Mouse (Mus musculus) intestine, postnatal 0 days (tissue): ENCODE measurements around the gene Sfxn5. TPM values are rescaled to one million over a fixed set of nuclear protein-coding genes. Genes with fewer than 3 reads are reported as not detected.

Source experiments
- ATAC-seq: fragments of 200-750 bp; cut with Nextera tagmentation; 2 replicates; pipeline ENCODE4 v1.8.0; 2017; ENCODE audit warnings: mild to moderate bottlenecking, moderate TSS enrichment, moderate library complexity
- H3K27ac ChIP-seq: fragments of 300-500 bp; sonication (generic); 2 replicates; pipeline ENCODE4 v1.5.1; 2014; ENCODE audit warnings: mild to moderate bottlenecking, low read depth, low read length, moderate library complexity
- H3K27me3 ChIP-seq: fragments of 300-500 bp; sonication (generic); replicated peaks from 2 replicates; pipeline ENCODE4 v1.6.1; 2014; ENCODE audit warnings: low read length, mixed read lengths; ENCODE audit not compliant: control insufficient read depth, insufficient read depth
- H3K36me3 ChIP-seq: fragments of 300-500 bp; sonication (generic); 2 replicates; pipeline ENCODE4 v1.6.1; 2014; ENCODE audit warnings: mild to moderate bottlenecking, moderate library complexity; ENCODE audit not compliant: control insufficient read depth, insufficient read depth
- H3K4me1 ChIP-seq: fragments of 300-500 bp; sonication (generic); replicated peaks from 2 replicates; pipeline ENCODE4 v1.6.1; 2014; ENCODE audit warnings: antibody characterized with exemption, low read length, mixed read lengths; ENCODE audit not compliant: control insufficient read depth, insufficient read depth
- H3K4me2 ChIP-seq: fragments of 300-500 bp; sonication (generic); replicated peaks from 2 replicates; pipeline ENCODE4 v1.6.1; 2014; ENCODE audit warnings: low read depth, mild to moderate bottlenecking, moderate library complexity
- H3K4me3 ChIP-seq: fragments of 300-500 bp; sonication (generic); 2 replicates; pipeline ENCODE4 v1.5.1; 2014; ENCODE audit warnings: low read depth, low read length
- H3K9ac ChIP-seq: fragments of 300-500 bp; sonication (generic); 2 replicates; pipeline ENCODE4 v1.6.1; 2014; ENCODE audit warnings: mild to moderate bottlenecking, low read depth, low read length
- H3K9me3 ChIP-seq: fragments of 300-500 bp; sonication (generic); 2 replicates; pipeline ENCODE4 v1.6.1; 2016; ENCODE audit warnings: mixed run types; ENCODE audit not compliant: control insufficient read depth
- CTCF ChIP-seq: sonication (generic); IDR thresholded peaks from 2 replicates; pipeline ENCODE4 v1.5.1; 2016; ENCODE audit warnings: low read depth, mild to moderate bottlenecking, control low read depth, antibody characterized with exemption, moderate library complexity
- WGBS: fragments of 180-500 bp; shearing (Covaris S2); extraction: QIAGEN DNeasy Blood & Tissue Kit; methylation state at CpG from one replicate; pipeline ENCODE4 v1.1.7; 2014; 5-methylcytosine and 5-hydroxymethylcytosine counted together
- microRNA-seq: library from miRNA; unstranded; fragments of <30 nt; microRNA quantifications from one replicate; pipeline ENCODE4, GENCODE M21; 2016
- polyA plus RNA-seq: library from polyadenylated mRNA; unstranded; fragments of >200 nt; fragmentation: Nextera tagmentation; extraction: Ambion mirVana; gene quantifications from 2 replicates; pipeline ENCODE4 v1.2.1, GENCODE M21; 2015

Gene Sfxn5
- polyA plus RNA-seq, 1 experiment from 2014 or later = 3.4 TPM

DNA sequence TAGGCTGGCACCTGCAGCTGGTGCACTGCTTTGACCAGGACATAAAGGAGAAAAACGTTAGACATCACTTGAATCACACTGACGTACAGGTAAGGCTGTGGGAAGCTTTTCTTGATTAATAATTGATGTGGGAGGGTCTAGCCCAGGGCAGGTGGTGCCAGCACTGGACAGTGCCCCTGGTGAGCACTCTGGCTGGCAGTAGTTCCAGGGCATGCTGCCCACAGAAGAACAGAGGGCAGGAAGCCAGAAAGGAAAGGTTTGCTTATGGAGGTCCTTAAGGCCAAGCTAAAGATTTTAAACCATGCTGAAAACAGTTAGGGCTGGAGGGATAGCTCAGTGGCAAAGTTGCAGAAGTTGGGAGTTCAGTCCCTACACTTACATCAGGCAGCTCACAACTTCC lies 153.2 kb downstream of the Sfxn5 start:
- peaks cover 8% of the 10 kb centered on the region for H3K27me3 ChIP-seq
- WGBS = 66% methylated on average over 2 of the region's 2 CpGs
- H3K36me3 ChIP-seq = no peaks in the 10 kb centered on the region
- no peak for TF ChIP-seq CTCF
- no peak overlapping the region for H3K9ac ChIP-seq
- no peak overlapping the region for H3K27ac ChIP-seq
- no peak overlapping the region for H3K4me2 ChIP-seq
- H3K4me3 ChIP-seq = no peak overlapping the region
- H3K9me3 ChIP-seq = no peaks in the 10 kb centered on the region
- no peaks in the 10 kb centered on the region for H3K4me1 ChIP-seq
- ATAC-seq = no peak

DNA sequence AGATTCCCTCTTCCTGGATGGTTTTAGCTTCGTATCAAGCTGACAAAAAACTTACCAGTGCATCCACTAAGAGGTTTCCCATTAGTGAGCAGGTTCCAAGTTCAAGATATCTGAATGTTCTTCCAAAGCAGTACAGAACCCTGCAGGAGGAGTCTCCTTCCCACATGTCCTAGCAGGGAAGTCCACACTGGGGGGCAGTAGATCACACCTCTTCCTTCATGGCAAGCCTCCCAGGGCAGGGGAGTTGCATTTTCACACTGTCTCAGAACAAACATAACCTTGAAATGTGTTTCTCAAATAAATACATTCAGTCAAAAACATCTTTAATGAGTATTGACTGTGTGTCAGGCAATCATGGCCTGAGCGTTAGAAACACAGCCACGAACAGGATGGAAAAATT lies 153.7 kb downstream of the Sfxn5 start:
- no peak overlapping the region for H3K4me3 ChIP-seq
- TF ChIP-seq CTCF = peak; percentile 40; the same call in 1 of the 2 replicates
- H3K36me3 ChIP-seq = no peaks in the 10 kb centered on the region
- no peak for ATAC-seq
- 72% methylated on average over 3 of the region's 3 CpGs for whole genome bisulfite sequencing
- H3K4me1 ChIP-seq = no peaks in the 10 kb centered on the region
- no peak overlapping the region for H3K27ac ChIP-seq
- no peak overlapping the region for H3K4me2 ChIP-seq
- H3K9ac ChIP-seq = no peak overlapping the region
- H3K27me3 ChIP-seq = peaks cover 7% of the 10 kb centered on the region
- no peaks in the 10 kb centered on the region for H3K9me3 ChIP-seq

DNA sequence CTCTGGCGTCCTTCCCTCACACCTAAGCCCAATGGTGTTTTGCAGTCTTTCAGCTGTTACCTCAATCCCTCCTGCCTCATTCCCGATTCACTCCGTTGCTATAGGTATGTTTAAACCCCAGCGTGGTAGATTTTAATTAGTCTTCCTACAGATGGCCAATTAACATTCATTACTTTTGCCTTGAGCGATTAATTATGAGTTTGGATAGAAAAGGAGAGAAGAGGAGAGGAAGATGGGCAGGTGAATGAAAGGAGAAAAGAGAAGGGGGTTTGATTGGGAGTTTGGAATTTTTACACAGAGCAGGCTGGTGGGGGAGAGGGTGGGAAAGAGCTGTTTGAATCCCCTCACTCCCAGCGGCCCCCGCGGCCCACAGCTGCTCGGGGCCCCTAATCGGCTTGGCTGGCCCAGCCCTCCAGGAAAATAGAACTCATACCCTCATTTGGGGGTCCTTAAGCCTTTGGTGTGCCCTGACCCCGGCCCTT lies 167.7 kb downstream of the Sfxn5 start:
- H3K27ac ChIP-seq = no peak overlapping the region
- H3K9ac ChIP-seq = no peak overlapping the region
- no peak for TF ChIP-seq CTCF
- no peaks in the 10 kb centered on the region; the same call in 1 of the 2 replicates for H3K27me3 ChIP-seq
- H3K4me2 ChIP-seq = no peak overlapping the region
- no peak for ATAC-seq
- no peak overlapping the region for H3K4me3 ChIP-seq
- no peaks in the 10 kb centered on the region for H3K9me3 ChIP-seq
- H3K36me3 ChIP-seq = no peaks in the 10 kb centered on the region
- WGBS = 66% methylated on average over 11 of the region's 11 CpGs
- H3K4me1 ChIP-seq = no peaks in the 10 kb centered on the region

Small RNAs within 50 kb of the gene (microRNA-seq; reads per million reads assigned to microRNA genes)
- gene Mir705 = not detected

Other genes starting within 250 kb of the Sfxn5 start
- 66.2 and 70.7 TPM in 2 replicates for gene Spr, start 195.7 kb downstream of the Sfxn5 start, polyA plus RNA-seq
- gene Emx1, start 146.0 kb downstream of the Sfxn5 start, polyA plus RNA-seq = not detected in 2 replicates
- gene Rab11fip5, start 41.2 kb upstream of the Sfxn5 start, polyA plus RNA-seq = 30.5 and 35.8 TPM in 2 replicates
- not detected in 2 replicates for gene Noto, start 90.5 kb upstream of the Sfxn5 start, polyA plus RNA-seq
- gene Smyd5, start 98.6 kb upstream of the Sfxn5 start, polyA plus RNA-seq = 10.1 and 10.9 TPM in 2 replicates
- 152 and 159 TPM in 2 replicates for gene Cct7, start 118.1 kb upstream of the Sfxn5 start, polyA plus RNA-seq
- 23.2 and 23.7 TPM in 2 replicates for gene Pradc1, start 118.5 kb upstream of the Sfxn5 start, polyA plus RNA-seq
- gene Fbxo41, start 169.6 kb upstream of the Sfxn5 start, polyA plus RNA-seq = 0.09 and 0.10 TPM in 2 replicates
- not detected in 2 replicates for gene Egr4, start 180.2 kb upstream of the Sfxn5 start, polyA plus RNA-seq